In genomic region chr3:152346633-152347141, GRCm38 (mm10) we compare ENCODE assay signal across 8 mouse cellular contexts. TPM values are rescaled to one million over a fixed set of nuclear protein-coding genes. Genes with fewer than 3 reads are reported as not detected.
DNase-seq lines count a peak whose midpoint lies in the region; ATAC-seq lines count a peak whose summit lies in the region.

No protein-coding gene starts in this region.

- H3K4me3 ChIP-seq in brown adipose tissue, adult 24 weeks (ENCODE audit: insufficient read depth, low read depth, low read length): peak overlapping the region; percentile 94
- H3K4me3 ChIP-seq in forebrain, embryonic 13.5 days: peak overlapping the region; percentile 78
- peak overlapping the region; percentile 66 for H3K4me3 ChIP-seq in hindbrain, embryonic 14.5 days (replicated peaks; ENCODE audit: low read length)
- peak overlapping the region; percentile 71 for H3K4me3 ChIP-seq in limb, embryonic 12.5 days (replicated peaks)
- peak overlapping the region; percentile 75 for H3K4me3 ChIP-seq in midbrain, embryonic 12.5 days

- H3K27ac ChIP-seq in brown adipose tissue, adult 24 weeks (replicated peaks; ENCODE audit: low read depth, low read length): peak overlapping the region; percentile 67
- peak overlapping the region; percentile 54 for H3K27ac ChIP-seq in forebrain, embryonic 13.5 days
- peak overlapping the region; percentile 87 for H3K27ac ChIP-seq in hindbrain, embryonic 14.5 days
- H3K27ac ChIP-seq in limb, embryonic 12.5 days: peak overlapping the region; percentile 78; the same call in 1 of the 2 replicates
- peak overlapping the region; percentile 63 for H3K27ac ChIP-seq in midbrain, embryonic 12.5 days (replicated peaks)

- peak; percentile 31 for DNase-seq in urinary bladder, postnatal 14 days (ENCODE audit: low spot score)
- DNase-seq in urinary bladder, postnatal 10 days (ENCODE audit: low spot score): no peak
- peak; percentile 65 for DNase-seq in hindbrain, embryonic 14.5 days (ENCODE audit: low spot score)

- ATAC-seq in forebrain, embryonic 13.5 days: no peak
- peak; percentile 76 for ATAC-seq in hindbrain, embryonic 14.5 days (ENCODE audit: low FRiP score)
- ATAC-seq in limb, embryonic 12.5 days (ENCODE audit: insufficient number of reproducible peaks, insufficient read depth, low FRiP score, low TSS enrichment, low read depth): peak; percentile 45
- ATAC-seq in midbrain, embryonic 12.5 days (ENCODE audit: low FRiP score, low read depth): peak; percentile 79; the same call in 1 of the 2 replicates
- ATAC-seq in monocyte, adult 5-6 weeks (replicated peaks; ENCODE audit: insufficient number of reproducible peaks, low FRiP score, low TSS enrichment, poor library complexity, severe bottlenecking): no peak

- H3K27me3 ChIP-seq in forebrain, embryonic 13.5 days: no peaks in the 10 kb centered on the region
- H3K27me3 ChIP-seq in hindbrain, embryonic 14.5 days (ENCODE audit: control insufficient read depth, insufficient read depth, low read length): no peaks in the 10 kb centered on the region
- H3K27me3 ChIP-seq in limb, embryonic 12.5 days: no peaks in the 10 kb centered on the region
- no peaks in the 10 kb centered on the region for H3K27me3 ChIP-seq in midbrain, embryonic 12.5 days

- peak overlapping the region; percentile 86 for H3K9ac ChIP-seq in forebrain, embryonic 13.5 days
- H3K9ac ChIP-seq in hindbrain, embryonic 14.5 days: peak overlapping the region; percentile 87
- peak overlapping the region; percentile 80 for H3K9ac ChIP-seq in limb, embryonic 12.5 days (replicated peaks)
- H3K9ac ChIP-seq in midbrain, embryonic 12.5 days (replicated peaks): peak overlapping the region; percentile 84

- H3K36me3 ChIP-seq in forebrain, embryonic 13.5 days (ENCODE audit: poor library complexity, severe bottlenecking): no peaks in the 10 kb centered on the region
- no peaks in the 10 kb centered on the region for H3K36me3 ChIP-seq in hindbrain, embryonic 14.5 days (replicated peaks; ENCODE audit: control insufficient read depth, insufficient read depth)
- H3K36me3 ChIP-seq in limb, embryonic 12.5 days: 0 out of 2 replicates have a peak, but pooled peaks cover 4% of the 10 kb centered on the region
- H3K36me3 ChIP-seq in midbrain, embryonic 12.5 days: no peaks in the 10 kb centered on the region

- H3K9me3 ChIP-seq in forebrain, embryonic 13.5 days (replicated peaks): no peaks in the 10 kb centered on the region
- no peaks in the 10 kb centered on the region for H3K9me3 ChIP-seq in hindbrain, embryonic 14.5 days (ENCODE audit: control insufficient read depth, low read length)
- H3K9me3 ChIP-seq in limb, embryonic 12.5 days: no peaks in the 10 kb centered on the region
- H3K9me3 ChIP-seq in midbrain, embryonic 12.5 days: no peaks in the 10 kb centered on the region

- peaks cover 7% of the 10 kb centered on the region for H3K4me1 ChIP-seq in brown adipose tissue, adult 24 weeks (ENCODE audit: control insufficient read depth, insufficient read depth, insufficient read length, low read length)
- peaks cover 29% of the 10 kb centered on the region for H3K4me1 ChIP-seq in forebrain, embryonic 13.5 days
- peaks cover 13% of the 10 kb centered on the region for H3K4me1 ChIP-seq in hindbrain, embryonic 14.5 days (replicated peaks; ENCODE audit: control insufficient read depth, insufficient read depth, low read length)
- peaks cover 21% of the 10 kb centered on the region for H3K4me1 ChIP-seq in limb, embryonic 12.5 days (replicated peaks)
- peaks cover 21% of the 10 kb centered on the region for H3K4me1 ChIP-seq in midbrain, embryonic 12.5 days

- H3K4me2 ChIP-seq in forebrain, embryonic 13.5 days: peak overlapping the region; percentile 63
- H3K4me2 ChIP-seq in hindbrain, embryonic 14.5 days (replicated peaks): peak overlapping the region; percentile 81
- peak overlapping the region; percentile 61 for H3K4me2 ChIP-seq in limb, embryonic 12.5 days
- peak overlapping the region; percentile 56 for H3K4me2 ChIP-seq in midbrain, embryonic 12.5 days (replicated peaks)

- under 1% methylated on average over 39 of the region's 54 CpGs for whole genome bisulfite sequencing in forebrain, embryonic 13.5 days
- under 1% methylated on average over 44 of the region's 54 CpGs for WGBS in hindbrain, embryonic 14.5 days
- under 1% methylated on average over 52 of the region's 54 CpGs for WGBS in limb, embryonic 12.5 days
- WGBS in midbrain, embryonic 12.5 days: under 1% methylated on average over 42 of the region's 54 CpGs

RNA-seq across cellular contexts. Expression of gene Usp33, which starts 0.4 kb away (rescaled TPM):
- 21.6 and 24.1 TPM in 2 replicates for polyA plus RNA-seq in brown adipose tissue, adult 24 weeks (2012; ENCODE audit: insufficient read depth, insufficient read length, missing spikeins)
- 64.7 and 69.5 TPM in 2 replicates for polyA plus RNA-seq in forebrain, embryonic 13.5 days (2015; fragmentation: Nextera tagmentation; extraction: Ambion mirVana)
- polyA plus RNA-seq in hindbrain, embryonic 14.5 days (2014; fragmentation: Nextera tagmentation; extraction: Ambion mirVana): 108 and 113 TPM in 2 replicates
- polyA plus RNA-seq in limb, embryonic 12.5 days (2016; fragmentation: Nextera tagmentation; extraction: Ambion mirVana): 53.8 and 54.8 TPM in 2 replicates
- 72.1 and 75.1 TPM in 2 replicates for polyA plus RNA-seq in midbrain, embryonic 12.5 days (2016; fragmentation: Nextera tagmentation; extraction: Ambion mirVana)
- 89.3 to 119 TPM (median 109 TPM) in 3 replicates for total RNA-seq in monocyte, adult 5-6 weeks (2017)

RNA-seq across cellular contexts. Expression of gene Miga1, which starts 6.5 kb away (rescaled TPM):
- polyA plus RNA-seq in brown adipose tissue, adult 24 weeks (2012; ENCODE audit: insufficient read depth, insufficient read length, missing spikeins): 1.7 and 3.4 TPM in 2 replicates
- 22.1 and 24.0 TPM in 2 replicates for polyA plus RNA-seq in forebrain, embryonic 13.5 days (2015; fragmentation: Nextera tagmentation; extraction: Ambion mirVana)
- 18.9 and 20.1 TPM in 2 replicates for polyA plus RNA-seq in hindbrain, embryonic 14.5 days (2014; fragmentation: Nextera tagmentation; extraction: Ambion mirVana)
- polyA plus RNA-seq in limb, embryonic 12.5 days (2016; fragmentation: Nextera tagmentation; extraction: Ambion mirVana): 22.2 and 24.9 TPM in 2 replicates
- polyA plus RNA-seq in midbrain, embryonic 12.5 days (2016; fragmentation: Nextera tagmentation; extraction: Ambion mirVana): 24.2 and 25.8 TPM in 2 replicates
- total RNA-seq in monocyte, adult 5-6 weeks (2017): 5.5 to 13.6 TPM (median 5.7 TPM) in 3 replicates

RNA-seq across cellular contexts. Expression of gene Zzz3, which starts 48.6 kb away (rescaled TPM):
- polyA plus RNA-seq in brown adipose tissue, adult 24 weeks (2012; ENCODE audit: insufficient read depth, insufficient read length, missing spikeins): 13.0 and 15.2 TPM in 2 replicates
- 39.4 and 46.6 TPM in 2 replicates for polyA plus RNA-seq in forebrain, embryonic 13.5 days (2015; fragmentation: Nextera tagmentation; extraction: Ambion mirVana)
- 32.3 and 38.0 TPM in 2 replicates for polyA plus RNA-seq in hindbrain, embryonic 14.5 days (2014; fragmentation: Nextera tagmentation; extraction: Ambion mirVana)
- 56.2 and 58.1 TPM in 2 replicates for polyA plus RNA-seq in limb, embryonic 12.5 days (2016; fragmentation: Nextera tagmentation; extraction: Ambion mirVana)
- 51.1 and 55.4 TPM in 2 replicates for polyA plus RNA-seq in midbrain, embryonic 12.5 days (2016; fragmentation: Nextera tagmentation; extraction: Ambion mirVana)
- total RNA-seq in monocyte, adult 5-6 weeks (2017): 57.3 to 79.0 TPM (median 63.4 TPM) in 3 replicates

Comparison
In these comparisons a context has a peak if more than half of its experiments do, and no peak if none do; other contexts are left out.
1. ATAC-seq: peak in hindbrain, embryonic 14.5 days (single experiment), limb, embryonic 12.5 days (single experiment) and midbrain, embryonic 12.5 days (single experiment); none in forebrain, embryonic 13.5 days (single experiment) and monocyte, adult 5-6 weeks (single experiment).
2. Peak in every context shown above with its lines, with median percentiles within 50 percentile points of each other: H3K27ac ChIP-seq, H3K4me3 ChIP-seq, H3K4me2 ChIP-seq and H3K9ac ChIP-seq.